Mouse (Mus musculus) cerebellum, adult 2 months (tissue): ENCODE data around the gene Rdh16f1. TPM values are rescaled to one million over a fixed set of nuclear protein-coding genes. Genes with fewer than 3 reads are reported as not detected.
"Not testable (repeated sequence)": the region's sequence is repeated elsewhere in the genome, so short reads cannot be mapped to it uniquely, and the experiment has no call there.

Experiments
- DNase-seq, 2 experiments: peaks; one replicate each; pipeline ENCODE4 v3.0.0; 2021
- H3K27ac ChIP-seq: fragments of 200-500 bp; 2 replicates; pipeline ENCODE4 v1.5.1; 2012; ENCODE audit warnings: low read length, control low read depth, inconsistent platforms; ENCODE audit not compliant: insufficient read depth
- H3K27me3 ChIP-seq: fragments of 200-500 bp; 2 replicates; pipeline ENCODE4 v1.6.1; 2012; ENCODE audit warnings: inconsistent platforms, mild to moderate bottlenecking, low read length, moderate library complexity; ENCODE audit not compliant: control insufficient read depth, insufficient read depth
- H3K4me1 ChIP-seq: fragments of 200-500 bp; 2 replicates; pipeline ENCODE4 v1.6.1; 2011; ENCODE audit warnings: low read length; ENCODE audit not compliant: control insufficient read depth, insufficient read depth
- H3K4me3 ChIP-seq: fragments of 200-500 bp; replicated peaks from 2 replicates; pipeline ENCODE3; 2011; ENCODE audit warnings: mild to moderate bottlenecking, low read depth, low read length, control low read depth; ENCODE audit not compliant: insufficient read depth
- CTCF ChIP-seq: fragments of 200-500 bp; IDR thresholded peaks from 2 replicates; pipeline ENCODE4 v1.5.1; 2011; ENCODE audit warnings: low read depth, mild to moderate bottlenecking, control low read depth, low read length, moderate library complexity, borderline replicate concordance; ENCODE audit not compliant: insufficient read depth
- POLR2A ChIP-seq: fragments of 200-500 bp; IDR thresholded peaks from 2 replicates; pipeline ENCODE4 v1.6.1; 2011; ENCODE audit warnings: low read length, control low read depth, borderline replicate concordance; ENCODE audit not compliant: insufficient read depth
- whole genome bisulfite sequencing: fragments of 180-500 bp; shearing (Covaris S2); methylation state at CpG from one replicate; pipeline ENCODE4 v1.1.7; 2018; 5-methylcytosine and 5-hydroxymethylcytosine counted together
- polyA plus RNA-seq: library from polyadenylated mRNA; depleted of rRNA; stranded (reverse); fragments of >200 nt; gene quantifications from 2 replicates; pipeline ENCODE4 v1.2.3, GENCODE M21; 2012; rRNA removed

The Rdh16f1 gene
- polyA plus RNA-seq, 1 experiment, result 0.05 TPM

DNA sequence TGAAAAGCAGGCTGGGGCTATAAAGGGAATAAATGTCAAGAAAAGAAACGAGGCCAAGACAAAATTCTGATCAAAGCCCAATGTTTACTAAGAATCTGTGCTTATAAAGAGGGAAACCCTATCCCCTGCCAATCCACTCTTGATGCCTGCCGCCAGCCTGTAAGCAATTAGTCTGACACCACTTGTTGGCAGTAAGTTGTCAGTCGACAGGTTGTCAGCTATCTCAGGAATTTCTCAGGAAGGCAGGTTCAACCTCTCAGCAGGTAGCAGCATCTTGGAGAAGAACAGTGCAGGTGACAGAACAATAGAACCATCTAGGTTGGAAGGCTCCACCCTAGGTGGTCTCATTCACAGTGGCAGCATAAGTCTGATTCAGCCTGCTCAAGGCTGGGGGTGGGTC lies 69.5 kb downstream of the Rdh16f1 start:
- peak in 1 of 2 experiments; percentile 38 for DNase-seq
- Histone ChIP-seq H3K4me3 (no peak overlapping the region), H3K4me1 (peaks cover 9% of the 10 kb centered on the region; the same call in 1 of the 2 replicates), H3K27me3 (no peaks in the 10 kb centered on the region), H3K27ac (no peak overlapping the region)
- WGBS, result 31% methylated on average over 3 of the region's 3 CpGs
- no peak for TF ChIP-seq CTCF
- no peak for TF ChIP-seq POLR2A

DNA sequence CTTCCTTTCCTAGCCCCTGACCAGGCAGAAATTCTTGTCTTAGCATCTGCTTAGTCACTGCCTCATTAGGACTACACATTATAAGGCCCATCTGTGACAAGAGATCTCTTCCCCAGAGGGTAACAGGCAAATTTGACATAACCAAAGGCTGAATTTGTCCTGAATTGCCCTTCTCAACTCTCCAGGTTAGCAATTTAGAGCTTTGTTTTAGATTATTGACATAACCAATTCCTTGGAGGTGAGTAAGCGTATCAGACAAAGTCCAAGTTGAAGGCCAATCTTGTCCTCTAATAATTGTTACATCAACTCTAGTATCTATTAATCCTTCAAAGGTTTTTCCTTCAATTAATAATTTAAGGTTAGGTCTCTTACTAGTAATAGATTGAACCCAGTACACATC lies 74.6 kb downstream of the Rdh16f1 start:
- H3K4me3 ChIP-seq, H3K27me3 ChIP-seq, H3K27ac ChIP-seq, DNase-seq, H3K4me1 ChIP-seq: not testable (repeated sequence)
- WGBS, result 95% methylated on average over 1 of the region's 1 CpGs

DNA sequence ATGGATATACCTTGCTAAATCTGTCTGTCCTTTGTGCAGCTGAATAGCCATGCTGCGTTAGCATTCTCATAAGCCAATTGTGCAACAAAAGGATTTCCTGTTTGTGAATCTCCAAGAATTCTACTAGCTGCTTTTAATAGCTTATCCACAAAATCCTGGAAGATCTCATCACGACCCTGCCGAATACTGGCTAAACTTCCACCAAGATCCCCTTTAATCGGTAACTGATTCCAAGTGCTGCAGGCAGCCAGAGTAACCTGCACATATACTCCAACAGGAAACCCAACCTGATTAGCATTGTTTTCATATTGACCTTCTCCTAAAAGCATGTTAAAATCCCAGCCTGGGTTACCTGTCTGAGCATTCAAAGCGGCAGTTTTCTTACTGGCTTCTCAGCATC lies 75.7 kb downstream of the Rdh16f1 start:
- H3K27ac ChIP-seq, result no peak overlapping the region
- H3K4me3 ChIP-seq, result no peak overlapping the region
- no peak for DNase-seq
- no peak for TF ChIP-seq CTCF
- TF ChIP-seq POLR2A, result no peak
- H3K27me3 ChIP-seq, result no peaks in the 10 kb centered on the region
- 88% methylated on average over 5 of the region's 5 CpGs for WGBS
- no peaks in the 10 kb centered on the region for H3K4me1 ChIP-seq

- WGBS, result 94% methylated on average over 5 of the region's 5 CpGs
- not testable (repeated sequence) for DNase-seq, H3K4me1 ChIP-seq, H3K27ac ChIP-seq, H3K4me3 ChIP-seq, H3K27me3 ChIP-seq
Observed at GRCm38 (mm10) chr10:127837793-127838192, 78.2 kb downstream of the Rdh16f1 start.

DNA sequence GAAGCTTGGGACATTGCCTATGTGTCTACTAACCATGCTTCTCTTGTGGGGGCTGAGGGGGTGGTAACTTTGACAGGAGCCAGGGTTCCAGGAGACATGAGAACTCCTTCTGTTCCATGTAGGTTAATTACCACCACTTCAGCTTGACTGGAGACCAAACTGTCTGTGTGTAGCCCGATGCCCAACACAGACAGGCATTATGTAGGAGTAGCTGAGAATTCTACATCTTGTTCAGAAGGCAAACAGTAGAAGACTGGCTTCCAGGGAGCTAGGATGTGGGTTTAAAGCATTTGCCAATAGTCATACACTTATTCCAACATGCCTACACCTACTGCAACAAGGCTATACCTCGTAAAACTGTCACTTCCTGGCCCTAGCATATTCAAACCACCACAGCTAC lies 79.0 kb downstream of the Rdh16f1 start:
- WGBS, result 87% methylated on average over 2 of the region's 2 CpGs
- H3K4me3 ChIP-seq, result no peak overlapping the region
- H3K27me3 ChIP-seq, result no peaks in the 10 kb centered on the region
- TF ChIP-seq CTCF (no peak), POLR2A (no peak)
- H3K4me1 ChIP-seq, result no peaks in the 10 kb centered on the region
- DNase-seq, result no peak
- H3K27ac ChIP-seq, result no peak overlapping the region

- 70% methylated on average over 2 of the region's 2 CpGs for WGBS
- DNase-seq, result no peak
- TF ChIP-seq POLR2A (no peak), CTCF (no peak)
Observed at GRCm38 (mm10) chr10:127840776-127841175, 81.2 kb downstream of the Rdh16f1 start.

More at GRCm38 (mm10) chr10:127840776-127841175, 81.2 kb downstream of the Rdh16f1 start:
- no peak overlapping the region for H3K4me3 ChIP-seq
- H3K4me1 ChIP-seq, result no peaks in the 10 kb centered on the region
- H3K27ac ChIP-seq, result no peak overlapping the region
- no peaks in the 10 kb centered on the region for H3K27me3 ChIP-seq

Other genes starting within 250 kb of the Rdh16f1 start
- gene Ndufa4l2, start 244.8 kb upstream of the Rdh16f1 start, polyA plus RNA-seq, result 10.4 and 11.5 TPM in 2 replicates
- gene Shmt2, start 237.3 kb upstream of the Rdh16f1 start, polyA plus RNA-seq, result 68.2 and 69.8 TPM in 2 replicates
- gene Nxph4, start 225.2 kb upstream of the Rdh16f1 start, polyA plus RNA-seq, result 30.3 and 33.8 TPM in 2 replicates
- gene Lrp1, start 138.6 kb upstream of the Rdh16f1 start, polyA plus RNA-seq, result 346 and 366 TPM in 2 replicates
- 8.7 TPM in 2 replicates for gene Stat6, start 116.8 kb upstream of the Rdh16f1 start, polyA plus RNA-seq
- gene Nemp1, start 92.9 kb upstream of the Rdh16f1 start, polyA plus RNA-seq, result 6.7 and 9.0 TPM in 2 replicates
- 59.2 and 69.9 TPM in 2 replicates for gene Nab2, start 91.2 kb upstream of the Rdh16f1 start, polyA plus RNA-seq
- gene Myo1a, start 54.6 kb upstream of the Rdh16f1 start, polyA plus RNA-seq, result 1.2 and 1.6 TPM in 2 replicates
- gene Tac2, start 35.3 kb upstream of the Rdh16f1 start, polyA plus RNA-seq, result 1.4 and 1.5 TPM in 2 replicates
- gene Zbtb39, start 20.2 kb upstream of the Rdh16f1 start, polyA plus RNA-seq, result 5.7 and 6.6 TPM in 2 replicates
- 1.4 and 1.5 TPM in 2 replicates for gene Gpr182, start 8.1 kb upstream of the Rdh16f1 start, polyA plus RNA-seq
- 0.15 and 0.16 TPM in 2 replicates for gene Rdh1, start 66 bp upstream of the Rdh16f1 start, polyA plus RNA-seq
- gene Rdh9, start 16.6 kb downstream of the Rdh16f1 start, polyA plus RNA-seq, result 0.13 and 0.88 TPM in 2 replicates
- 0.10 and 0.13 TPM in 2 replicates for gene Rdh16, start 41.4 kb downstream of the Rdh16f1 start, polyA plus RNA-seq
- gene Rdh19, start 90.1 kb downstream of the Rdh16f1 start, polyA plus RNA-seq, result not detected in 2 replicates
- not detected in 2 replicates for gene Rdh16f2, start 106.7 kb downstream of the Rdh16f1 start, polyA plus RNA-seq
- gene Rdh7, start 129.0 kb downstream of the Rdh16f1 start, polyA plus RNA-seq, result not detected in 2 replicates
- 0.13 TPM in 1 of 2 replicates, not detected in the other for gene Sdr9c7, start 138.7 kb downstream of the Rdh16f1 start, polyA plus RNA-seq
- gene Hsd17b6, start 247.8 kb downstream of the Rdh16f1 start, polyA plus RNA-seq, result not detected in 2 replicates